Mouse (Mus musculus): ENCODE data around the gene Odf3l2.

DNA sequence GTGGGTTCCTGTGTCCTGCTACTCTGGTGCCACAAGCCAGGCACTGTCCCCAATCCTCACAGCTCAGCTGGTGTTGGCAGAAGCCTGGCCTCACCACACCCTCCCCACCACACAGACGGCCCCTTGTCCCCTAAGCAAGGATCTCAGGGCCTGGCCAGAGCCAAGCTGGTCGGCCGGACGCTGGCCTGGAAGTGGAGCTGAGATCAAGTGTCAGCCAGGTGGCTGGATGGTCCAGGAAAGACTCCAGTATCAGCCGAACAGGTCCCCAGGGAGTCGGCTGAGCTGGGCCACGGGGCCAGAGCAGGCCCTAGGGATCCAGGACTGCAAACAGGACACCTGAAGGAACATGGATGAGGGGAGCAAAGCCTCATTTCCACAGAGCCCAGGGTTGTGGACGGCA, at the start of gene Odf3l2:
- TF ChIP-seq CTCF (IDR thresholded peaks at IDR 0.05) (no peak), EP300 (IDR thresholded peaks at IDR 0.05) (no peak)

All from lung, postnatal 0 days (tissue).